Mouse (Mus musculus) frontal cortex, postnatal 25 days (tissue): ENCODE results near the gene Ifna5.
A peak's percentile ranks its signal among the peaks of the same experiment; 100 is the strongest.
"Not testable (repeated sequence)": the region's sequence is repeated elsewhere in the genome, so short reads cannot be mapped to it uniquely, and the experiment has no call there.

Experiments used
- DNase-seq, 2 experiments: peaks; one replicate each; pipeline ENCODE4 v3.0.0; 2022; ENCODE audit warnings: low spot score in 2 of 2

Ifna5 gene

DNA sequence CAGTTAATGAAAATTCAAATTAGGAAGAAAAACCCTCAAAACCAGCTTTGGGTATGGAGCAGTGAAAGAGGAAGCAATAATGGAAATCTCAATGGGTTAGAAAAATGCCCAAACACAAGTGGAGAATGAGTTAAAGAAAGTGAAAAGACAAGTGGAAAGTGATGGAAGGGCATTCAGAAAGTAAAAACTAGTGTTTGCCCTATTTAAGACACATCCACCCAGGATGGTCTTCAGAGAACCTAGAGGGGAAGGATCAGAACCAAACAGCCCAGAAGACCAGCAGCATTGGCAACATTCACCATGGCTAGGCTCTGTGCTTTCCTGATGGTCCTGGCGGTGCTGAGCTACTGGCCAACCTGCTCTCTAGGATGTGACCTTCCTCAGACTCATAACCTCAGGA is at the start of gene Ifna5:
Ifna5 (plus strand) TSS at position 301 of the 400 bp plus-strand sequence.
- not testable (repeated sequence) for DNase-seq

DNA sequence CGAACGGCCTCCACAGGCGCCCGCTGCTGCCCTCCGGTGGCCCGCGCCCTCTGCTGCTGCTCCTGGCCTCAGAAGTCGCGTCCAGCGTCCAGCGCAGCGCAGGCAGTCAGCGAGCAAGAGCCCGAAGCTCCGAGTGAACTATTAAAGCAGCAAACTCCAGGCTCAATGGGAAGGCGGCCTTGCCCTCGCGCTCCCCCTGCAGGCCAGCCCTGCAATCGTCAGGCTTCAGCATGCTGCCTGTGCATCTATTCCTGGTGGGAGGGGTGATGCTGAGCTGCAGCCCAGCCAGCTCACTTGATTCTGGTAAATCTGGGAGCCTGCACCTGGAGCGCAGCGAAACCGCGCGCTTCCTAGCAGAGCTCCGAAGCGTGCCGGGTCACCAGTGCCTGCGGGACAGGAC is 46.9 kb upstream of the Ifna5 start, which contains the start of gene Gm13277:
Gm13277 (plus strand) TSS at position 231 of the 400 bp plus-strand sequence.
- DNase-seq: peak; percentile 31 to 52

DNA sequence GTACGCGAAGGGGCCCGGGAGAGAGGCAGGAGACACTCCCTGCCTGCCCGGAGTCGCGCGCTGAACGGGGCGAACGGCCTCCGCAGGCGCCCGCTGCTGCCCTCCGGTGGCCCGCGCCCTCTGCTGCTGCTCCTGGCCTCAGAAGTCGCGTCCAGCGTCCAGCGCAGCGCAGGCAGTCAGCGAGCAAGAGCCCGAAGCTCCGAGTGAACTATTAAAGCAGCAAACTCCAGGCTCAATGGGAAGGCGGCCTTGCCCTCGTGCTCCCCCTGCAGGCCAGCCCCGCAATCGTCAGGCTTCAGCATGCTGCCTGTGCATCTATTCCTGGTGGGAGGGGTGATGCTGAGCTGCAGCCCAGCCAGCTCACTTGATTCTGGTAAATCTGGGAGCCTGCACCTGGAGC is 44.1 kb upstream of the Ifna5 start, which contains the start of gene Gm13278:
Gm13278 (plus strand) TSS at position 301 of the 400 bp plus-strand sequence.
- DNase-seq: not testable (repeated sequence)

DNA sequence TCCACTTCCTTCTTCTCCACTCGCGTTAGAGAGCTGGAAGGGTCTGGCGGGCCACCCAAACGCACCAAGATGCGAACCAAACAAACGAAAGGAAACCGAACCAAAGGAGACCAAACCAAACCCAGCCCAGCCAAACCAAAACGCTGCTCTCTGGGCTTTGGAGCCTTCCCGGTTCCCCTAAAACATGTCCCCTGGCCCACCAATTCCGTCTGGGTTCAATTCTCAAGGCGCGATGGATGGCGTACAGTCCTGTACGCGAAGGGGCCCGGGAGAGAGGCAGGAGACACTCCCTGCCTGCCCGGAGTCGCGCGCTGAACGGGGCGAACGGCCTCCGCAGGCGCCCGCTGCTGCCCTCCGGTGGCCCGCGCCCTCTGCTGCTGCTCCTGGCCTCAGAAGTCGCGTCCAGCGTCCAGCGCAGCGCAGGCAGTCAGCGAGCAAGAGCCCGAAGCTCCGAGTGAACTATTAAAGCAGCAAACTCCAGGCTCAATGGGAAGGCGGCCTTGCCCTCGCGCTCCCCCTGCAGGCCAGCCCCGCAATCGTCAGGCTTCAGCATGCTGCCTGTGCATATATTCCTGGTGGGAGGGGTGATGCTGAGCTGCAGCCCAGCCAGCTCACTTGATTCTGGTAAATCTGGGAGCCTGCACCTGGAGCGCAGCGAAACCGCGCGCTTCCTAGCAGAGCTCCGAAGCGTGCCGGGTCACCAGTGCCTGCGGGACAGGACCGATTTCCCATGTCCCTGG is 41.2 kb upstream of the Ifna5 start, which contains the start of gene Gm13275:
Gm13275 (plus strand) TSS at position 552 of the 740 bp plus-strand sequence.
- DNase-seq: peak; percentile 74 to 76

DNA sequence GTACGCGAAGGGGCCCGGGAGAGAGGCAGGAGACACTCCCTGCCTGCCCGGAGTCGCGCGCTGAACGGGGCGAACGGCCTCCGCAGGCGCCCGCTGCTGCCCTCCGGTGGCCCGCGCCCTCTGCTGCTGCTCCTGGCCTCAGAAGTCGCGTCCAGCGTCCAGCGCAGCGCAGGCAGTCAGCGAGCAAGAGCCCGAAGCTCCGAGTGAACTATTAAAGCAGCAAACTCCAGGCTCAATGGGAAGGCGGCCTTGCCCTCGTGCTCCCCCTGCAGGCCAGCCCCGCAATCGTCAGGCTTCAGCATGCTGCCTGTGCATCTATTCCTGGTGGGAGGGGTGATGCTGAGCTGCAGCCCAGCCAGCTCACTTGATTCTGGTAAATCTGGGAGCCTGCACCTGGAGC is 38.2 kb upstream of the Ifna5 start, which contains the start of gene Gm13279:
Gm13279 (plus strand) TSS at position 301 of the 400 bp plus-strand sequence.
- DNase-seq: not testable (repeated sequence)

DNA sequence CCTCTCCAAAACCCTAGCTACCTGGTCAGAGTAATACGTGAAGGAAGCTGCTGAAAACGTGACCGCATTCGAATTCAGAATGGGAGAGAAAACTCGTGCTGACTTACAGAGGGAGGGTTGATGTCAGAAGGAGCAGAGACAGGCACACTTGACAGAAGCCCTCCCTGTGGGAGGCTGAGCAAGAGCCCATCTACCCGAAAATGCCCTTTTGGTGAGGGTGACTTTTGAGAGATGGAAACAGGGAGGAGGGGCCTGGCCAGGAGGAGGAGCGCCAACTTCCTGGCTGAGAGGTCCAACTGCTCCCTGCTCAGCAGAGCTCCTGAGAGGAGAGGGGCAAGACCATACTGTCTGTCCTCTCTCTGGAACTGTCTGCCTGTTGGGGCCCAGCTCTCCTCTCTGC is 36.0 kb upstream of the Ifna5 start, which contains the start of gene Gm13285:
Gm13285 (plus strand) TSS at position 301 of the 400 bp plus-strand sequence.
- not testable (repeated sequence) for DNase-seq

DNA sequence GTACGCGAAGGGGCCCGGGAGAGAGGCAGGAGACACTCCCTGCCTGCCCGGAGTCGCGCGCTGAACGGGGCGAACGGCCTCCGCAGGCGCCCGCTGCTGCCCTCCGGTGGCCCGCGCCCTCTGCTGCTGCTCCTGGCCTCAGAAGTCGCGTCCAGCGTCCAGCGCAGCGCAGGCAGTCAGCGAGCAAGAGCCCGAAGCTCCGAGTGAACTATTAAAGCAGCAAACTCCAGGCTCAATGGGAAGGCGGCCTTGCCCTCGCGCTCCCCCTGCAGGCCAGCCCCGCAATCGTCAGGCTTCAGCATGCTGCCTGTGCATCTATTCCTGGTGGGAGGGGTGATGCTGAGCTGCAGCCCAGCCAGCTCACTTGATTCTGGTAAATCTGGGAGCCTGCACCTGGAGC is 32.4 kb upstream of the Ifna5 start, which contains the start of gene Gm13287:
Gm13287 (plus strand) TSS at position 301 of the 400 bp plus-strand sequence.
- DNase-seq: not testable (repeated sequence)

DNA sequence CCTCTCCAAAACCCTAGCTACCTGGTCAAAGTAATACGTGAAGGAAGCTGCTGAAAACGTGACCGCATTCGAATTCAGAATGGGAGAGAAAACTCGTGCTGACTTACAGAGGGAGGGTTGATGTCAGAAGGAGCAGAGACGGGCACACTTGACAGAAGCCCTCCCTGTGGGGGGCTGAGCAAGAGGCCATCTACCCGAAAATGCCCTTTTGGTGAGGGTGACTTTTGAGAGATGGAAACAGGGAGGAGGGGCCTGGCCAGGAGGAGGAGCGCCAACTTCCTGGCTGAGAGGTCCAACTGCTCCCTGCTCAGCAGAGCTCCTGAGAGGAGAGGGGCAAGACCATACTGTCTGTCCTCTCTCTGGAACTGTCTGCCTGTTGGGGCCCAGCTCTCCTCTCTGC is 30.1 kb upstream of the Ifna5 start, which contains the start of gene Gm13288:
Gm13288 (plus strand) TSS at position 301 of the 400 bp plus-strand sequence.
- DNase-seq: not testable (repeated sequence)

DNA sequence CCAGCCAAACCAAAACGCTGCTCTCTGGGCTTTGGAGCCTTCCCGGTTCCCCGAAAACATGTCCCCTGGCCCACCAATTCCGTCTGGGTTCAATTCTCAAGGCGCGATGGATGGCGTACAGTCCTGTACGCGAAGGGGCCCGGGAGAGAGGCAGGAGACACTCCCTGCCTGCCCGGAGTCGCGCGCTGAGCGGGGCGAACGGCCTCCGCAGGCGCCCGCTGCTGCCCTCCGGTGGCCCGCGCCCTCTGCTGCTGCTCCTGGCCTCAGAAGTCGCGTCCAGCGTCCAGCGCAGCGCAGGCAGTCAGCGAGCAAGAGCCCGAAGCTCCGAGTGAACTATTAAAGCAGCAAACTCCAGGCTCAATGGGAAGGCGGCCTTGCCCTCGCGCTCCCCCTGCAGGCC is 29.6 kb upstream of the Ifna5 start:
- DNase-seq: not testable (repeated sequence)

DNA sequence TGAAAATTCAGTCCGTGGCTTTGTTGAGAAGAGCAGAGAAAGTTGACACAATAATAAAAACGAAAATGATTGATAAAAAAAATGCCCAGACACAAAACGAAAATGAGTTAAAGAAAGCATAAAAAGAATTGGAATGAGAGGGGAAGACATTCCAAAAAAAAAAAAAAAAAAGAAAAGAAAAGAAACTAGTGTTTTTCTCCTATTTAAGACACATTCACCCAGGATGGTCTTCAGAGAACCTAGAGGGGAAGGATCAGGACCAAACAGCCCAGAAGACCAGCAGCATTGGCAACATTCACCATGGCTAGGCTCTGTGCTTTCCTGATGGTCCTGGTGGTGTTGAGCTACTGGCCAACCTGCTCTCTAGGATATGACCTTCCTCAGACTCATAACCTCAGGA is 19.4 kb upstream of the Ifna5 start, which contains the start of gene Ifna7:
Ifna7 (plus strand) TSS at position 301 of the 400 bp plus-strand sequence.
- DNase-seq: no peak

DNA sequence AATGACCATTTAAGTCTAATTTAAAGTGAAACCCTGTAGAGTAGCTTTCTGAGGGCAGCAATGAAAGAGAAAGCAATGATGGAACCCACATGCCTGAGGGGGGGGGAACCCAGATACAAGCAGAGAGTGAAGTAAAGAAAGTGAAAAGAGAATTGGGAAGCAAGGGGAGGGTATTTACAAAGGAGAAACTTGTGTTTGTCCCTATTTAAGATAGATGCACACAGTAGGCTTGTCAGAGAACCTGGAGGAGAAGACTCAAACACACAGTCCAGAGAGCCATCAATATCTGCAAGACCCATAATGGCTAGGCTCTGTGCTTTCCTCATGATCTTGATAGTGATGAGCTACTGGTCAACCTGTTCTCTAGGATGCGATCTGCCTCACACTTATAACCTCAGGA is 15.7 kb upstream of the Ifna5 start, which contains the start of gene Ifna11:
Ifna11 (plus strand) TSS at position 301 of the 400 bp plus-strand sequence.
- DNase-seq: no peak

DNA sequence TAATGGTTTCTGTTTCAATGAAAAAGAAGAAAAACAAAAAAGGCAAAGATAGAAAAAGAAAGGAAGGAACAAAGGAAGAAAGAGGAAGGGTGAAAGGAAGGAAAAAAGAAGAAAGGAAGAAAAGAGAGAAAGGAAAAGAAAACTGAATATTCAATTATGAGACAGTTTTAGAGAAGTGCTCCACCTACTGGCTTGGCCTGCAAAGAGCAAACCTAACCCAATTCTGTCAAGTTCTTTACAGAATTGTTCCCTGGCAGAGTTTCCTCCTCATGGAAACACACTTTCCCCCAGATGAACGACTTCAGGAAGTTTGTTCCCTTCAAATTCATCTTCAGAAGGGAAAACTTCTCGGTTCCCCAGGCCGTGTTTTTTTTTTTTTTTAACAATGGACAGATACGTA is 12.3 kb upstream of the Ifna5 start:
- DNase-seq: no peak

DNA sequence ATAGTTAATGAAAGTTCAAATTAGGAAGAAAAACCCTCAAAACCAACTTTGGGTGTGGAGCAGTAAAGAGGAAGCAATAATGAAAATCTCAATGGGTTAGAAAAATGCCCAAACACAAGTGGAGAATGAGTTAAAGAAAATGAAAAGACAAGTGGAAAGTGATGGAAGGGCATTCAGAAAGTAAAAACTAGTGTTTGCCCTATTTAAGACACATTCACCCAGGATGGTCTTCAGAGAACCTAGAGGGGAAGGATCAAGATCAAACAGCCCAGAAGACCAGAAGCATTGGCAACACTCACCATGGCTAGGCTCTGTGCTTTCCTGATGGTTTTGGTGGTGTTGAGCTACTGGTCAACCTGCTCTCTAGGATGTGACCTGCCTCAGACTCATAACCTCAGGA is 8.2 kb upstream of the Ifna5 start, which contains the start of gene Ifna6:
Ifna6 (plus strand) TSS at position 301 of the 400 bp plus-strand sequence.
- not testable (repeated sequence) for DNase-seq

DNA sequence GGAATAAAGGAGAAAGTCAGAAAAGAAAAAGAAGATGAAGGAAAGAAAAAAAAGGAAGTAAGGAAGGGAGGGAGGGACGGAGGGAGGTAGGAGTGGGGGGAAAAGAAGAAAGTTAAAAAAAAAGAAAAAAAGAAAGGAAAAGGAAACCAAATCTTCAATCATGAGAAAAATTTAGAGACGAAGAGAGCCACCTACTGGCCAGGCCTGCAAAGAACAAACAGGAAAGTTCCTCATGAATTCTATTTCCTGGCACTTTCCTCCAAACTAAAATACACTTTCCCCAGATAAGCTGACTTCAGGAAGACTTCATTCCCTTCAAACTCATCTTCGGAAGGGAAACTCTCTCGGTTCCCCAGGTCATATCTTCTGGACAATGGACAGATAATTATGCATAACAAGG is 4.8 kb upstream of the Ifna5 start:
- DNase-seq: peak in 1 of 2 experiments; percentile 14

DNA sequence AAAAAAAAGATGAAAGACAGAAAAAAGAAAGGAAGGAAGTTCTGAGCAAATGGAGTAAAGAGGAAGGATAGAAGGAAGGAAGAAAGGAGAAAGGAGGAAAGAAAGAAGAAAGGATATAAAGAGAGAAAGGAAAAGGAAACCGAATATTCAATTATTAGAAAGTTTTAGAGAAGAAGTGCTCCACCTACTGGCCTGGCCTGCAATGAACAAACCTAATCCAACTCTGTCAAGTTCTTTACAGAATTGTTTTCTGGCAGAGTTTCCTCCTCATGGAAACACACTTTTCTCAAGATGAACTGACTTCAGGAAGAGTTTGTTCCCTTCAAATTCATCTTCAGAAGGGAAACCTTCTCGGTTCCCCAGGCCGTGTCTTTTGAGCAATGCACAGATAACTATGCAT is 3.5 kb downstream of the Ifna5 start:
- DNase-seq: no peak

DNA sequence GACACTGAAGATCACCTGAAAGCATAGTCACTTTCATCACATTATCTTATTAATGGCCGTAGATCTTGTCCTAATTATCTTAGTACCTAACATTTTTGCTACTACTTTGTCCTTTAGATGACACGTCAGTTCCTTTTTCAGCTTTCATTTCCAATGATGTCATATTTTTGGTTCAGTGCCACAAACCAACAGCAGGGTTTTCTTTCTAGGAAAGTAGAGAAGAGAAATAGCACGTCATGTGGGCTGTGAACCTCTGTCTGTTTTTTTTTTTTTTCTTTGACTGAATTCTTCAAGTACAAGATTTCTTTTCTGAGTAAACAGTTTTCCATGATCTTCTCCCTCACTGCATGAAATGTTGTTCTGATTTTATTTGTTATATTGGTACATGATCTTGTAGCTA is 4.7 kb downstream of the Ifna5 start:
- DNase-seq: no peak

DNA sequence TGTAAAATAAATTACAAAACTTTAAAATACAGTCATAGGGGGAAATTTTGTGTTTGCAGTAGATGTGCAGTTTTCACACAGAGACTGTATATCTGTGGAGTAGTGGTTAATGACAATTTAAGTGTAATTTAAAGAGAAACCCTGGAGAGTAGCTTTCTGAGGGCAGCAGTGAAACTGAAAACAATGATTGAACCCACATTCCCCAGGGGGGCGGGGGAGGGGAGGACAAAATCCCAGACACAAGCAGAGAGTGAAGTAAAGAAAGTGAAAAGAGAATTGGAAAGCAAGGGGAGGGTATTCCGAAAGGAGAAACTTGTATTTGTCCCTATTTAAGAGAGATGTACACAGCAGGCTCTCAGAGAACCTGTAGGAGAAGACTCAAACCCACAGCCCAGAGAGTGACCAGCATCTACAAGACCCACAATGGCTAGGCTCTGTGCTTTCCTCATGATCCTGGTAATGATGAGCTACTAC is 6.2 kb downstream of the Ifna5 start, which contains the start of gene Ifna4:
Ifna4 (plus strand) TSS at position 424 of the 474 bp plus-strand sequence.
- DNase-seq: no peak

DNA sequence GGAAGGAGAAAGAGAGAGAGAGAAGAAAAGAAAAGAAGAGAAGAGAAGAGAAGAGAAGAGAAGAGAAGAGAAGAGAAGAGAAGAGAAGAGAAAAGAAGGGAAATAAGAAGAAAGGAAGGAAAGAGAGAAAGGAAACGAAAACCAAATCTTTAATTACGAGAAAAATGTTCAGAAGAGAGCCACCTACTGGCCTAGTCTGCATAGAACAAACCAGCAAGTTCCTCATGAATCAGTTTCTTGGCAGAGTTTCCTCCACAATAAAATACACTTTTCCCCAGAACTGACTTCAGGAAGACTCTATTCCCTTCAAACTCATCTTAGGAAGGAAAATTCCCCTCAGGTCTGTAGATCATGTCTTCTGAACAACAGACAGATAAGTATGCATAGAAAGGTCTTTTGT is 10.0 kb downstream of the Ifna5 start:
- no peak for DNase-seq

DNA sequence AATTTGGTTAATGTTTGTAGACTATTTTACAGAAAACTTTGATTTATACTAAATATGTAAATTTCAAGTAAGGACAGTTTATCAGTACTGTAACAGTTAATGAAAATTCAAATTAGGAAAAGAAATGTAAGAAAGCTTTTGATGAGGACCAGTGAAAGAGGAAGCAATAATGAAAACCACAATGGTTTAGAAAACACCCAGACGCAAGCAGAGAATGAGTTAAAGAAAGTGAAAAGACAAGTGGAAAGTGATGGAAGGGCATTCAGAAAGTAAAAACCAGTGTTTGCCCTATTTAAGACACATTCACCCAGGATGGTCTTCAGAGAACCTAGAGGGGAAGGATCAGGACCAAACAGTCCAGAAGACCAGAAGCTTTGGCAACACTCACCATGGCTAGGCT is 14.4 kb downstream of the Ifna5 start, which contains the start of gene Ifna1:
Ifna1 (plus strand) TSS at position 390 of the 400 bp plus-strand sequence.
- DNase-seq: no peak

DNA sequence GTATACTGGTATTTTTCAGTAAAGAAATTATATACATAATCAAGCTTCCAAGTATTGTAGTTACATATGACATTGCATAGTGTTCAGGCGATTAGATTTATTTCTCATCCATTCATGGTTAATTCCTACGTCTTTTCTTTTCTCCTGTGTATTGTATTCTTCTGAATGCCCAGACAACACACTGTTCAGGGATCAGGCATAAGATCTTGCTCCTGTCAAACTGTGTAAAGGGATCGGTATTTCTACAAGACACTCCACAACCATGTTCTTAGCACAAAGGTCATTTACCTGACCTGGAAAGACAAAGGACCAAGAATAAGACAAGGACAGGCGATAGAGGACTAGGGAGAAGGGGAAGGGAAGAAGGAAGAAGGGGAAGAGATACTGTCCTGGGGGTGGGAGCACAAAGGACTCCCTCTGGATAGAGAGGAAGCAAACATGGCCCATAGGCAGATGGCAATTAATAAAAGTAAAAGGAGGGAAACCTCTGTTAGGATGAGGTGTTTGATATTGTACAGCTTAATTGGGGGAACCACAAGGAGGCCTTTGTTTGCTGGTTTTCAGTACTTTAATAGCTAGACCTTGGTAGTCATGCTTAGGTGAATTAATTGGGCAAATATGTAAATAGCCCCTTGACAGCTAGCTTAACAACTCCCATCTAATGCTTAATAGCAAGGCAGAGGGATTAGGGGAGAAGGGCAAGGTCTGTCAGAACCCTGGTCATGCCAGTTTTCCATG is 15.9 kb downstream of the Ifna5 start:
- no peak for DNase-seq

DNA sequence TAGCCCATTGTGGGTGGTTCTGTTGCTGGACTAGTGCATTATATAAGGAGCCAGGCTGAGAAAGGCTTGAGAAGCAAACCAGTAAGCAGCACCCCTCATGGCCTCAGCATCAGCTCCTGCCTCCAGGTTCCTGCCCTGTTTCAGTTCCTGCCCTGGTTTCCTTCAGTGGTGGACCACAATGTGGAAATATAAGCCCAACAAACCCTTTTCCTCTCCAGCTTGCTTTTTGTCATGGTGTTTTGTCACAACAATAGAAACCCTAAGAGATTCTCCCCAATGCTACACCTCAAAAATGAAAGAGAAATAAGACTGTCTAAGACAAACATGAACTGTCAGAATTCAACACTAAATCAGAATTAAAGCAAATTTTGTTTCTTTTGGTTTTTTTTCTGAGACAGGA is 23.9 kb downstream of the Ifna5 start:
- DNase-seq: no peak

DNA sequence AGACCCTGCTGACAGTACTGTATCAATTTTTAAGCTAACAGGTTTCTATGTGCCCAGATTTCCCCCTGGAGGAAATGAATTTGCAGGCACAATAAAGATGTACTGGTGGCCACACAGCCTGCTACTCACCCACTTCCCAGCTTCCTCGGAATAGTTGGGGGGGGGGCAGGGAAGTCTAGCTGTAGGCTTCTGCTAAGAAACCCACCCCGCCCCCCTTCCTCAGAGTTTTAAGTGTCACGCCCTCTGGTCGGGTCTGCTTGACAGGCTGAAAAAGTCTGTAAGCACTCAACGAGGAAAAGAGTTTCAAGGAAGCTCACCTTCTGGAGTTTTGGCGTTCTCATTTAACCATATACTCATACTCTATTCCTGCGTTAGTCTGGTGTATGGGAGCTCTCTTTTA is 28.0 kb downstream of the Ifna5 start:
- no peak for DNase-seq
